Mouse (Mus musculus) heart, postnatal 0 days (tissue): ENCODE results near the gene Tst. TPM values are rescaled to one million over a fixed set of nuclear protein-coding genes. Genes with fewer than 3 reads are reported as not detected.

Experiments
- ATAC-seq: fragments of 200-750 bp; cut with Nextera tagmentation; 2 replicates; pipeline ENCODE4 v1.8.0; 2017; ENCODE audit warnings: low read depth, moderate number of reproducible peaks, moderate library complexity; ENCODE audit not compliant: insufficient read depth
- DNase-seq: peaks from one replicate; pipeline ENCODE4 v3.0.0-alpha.2; 2016; ENCODE audit warnings: low spot score
- H3K27ac ChIP-seq: fragments of 300-500 bp; sonication (generic); 2 replicates; pipeline ENCODE4 v1.5.1; 2014; ENCODE audit warnings: low read depth, mild to moderate bottlenecking
- H3K27me3 ChIP-seq: fragments of 300-500 bp; sonication (generic); 2 replicates; pipeline ENCODE4 v1.6.1; 2014; ENCODE audit warnings: low read length, mixed read lengths; ENCODE audit not compliant: control insufficient read depth, insufficient read depth
- H3K36me3 ChIP-seq: fragments of 300-500 bp; sonication (generic); replicated peaks from 2 replicates; pipeline ENCODE4 v1.6.1; 2014; ENCODE audit warnings: low read length, mixed read lengths; ENCODE audit not compliant: control insufficient read depth, insufficient read depth
- H3K4me1 ChIP-seq: fragments of 300-500 bp; sonication (generic); 2 replicates; pipeline ENCODE4 v1.6.1; 2014; ENCODE audit warnings: antibody characterized with exemption; ENCODE audit not compliant: control insufficient read depth, insufficient read depth
- H3K4me2 ChIP-seq: fragments of 300-500 bp; sonication (generic); 2 replicates; pipeline ENCODE4 v1.6.1; 2014; ENCODE audit warnings: low read depth, mild to moderate bottlenecking, low read length, moderate library complexity
- H3K4me3 ChIP-seq: fragments of 300-500 bp; sonication (generic); 2 replicates; pipeline ENCODE4 v1.5.1; 2014; ENCODE audit warnings: low read depth, low read length
- H3K9ac ChIP-seq: fragments of 300-500 bp; sonication (generic); replicated peaks from 2 replicates; pipeline ENCODE4 v1.6.1; 2014; ENCODE audit warnings: low read depth, low read length, mixed read lengths
- H3K9me3 ChIP-seq: fragments of 300-500 bp; sonication (generic); replicated peaks from 2 replicates; pipeline ENCODE4 v1.6.1; 2016; ENCODE audit warnings: low read length; ENCODE audit not compliant: control insufficient read depth
- CTCF ChIP-seq: IDR thresholded peaks from 2 replicates; pipeline ENCODE4 v1.5.1; 2016; ENCODE audit warnings: antibody characterized with exemption, control low read depth, low read depth
- EP300 ChIP-seq: IDR thresholded peaks from 2 replicates; pipeline ENCODE4 v1.6.1; 2016; ENCODE audit warnings: antibody characterized with exemption, low read depth
- WGBS: fragments of 180-500 bp; shearing (Covaris S2); extraction: QIAGEN DNeasy Blood & Tissue Kit; methylation state at CpG from one replicate; pipeline ENCODE4 v1.1.7; 2014; 5-methylcytosine and 5-hydroxymethylcytosine counted together
- polyA plus RNA-seq: library from polyadenylated mRNA; unstranded; fragments of >200 nt; fragmentation: Nextera tagmentation; extraction: Ambion mirVana; gene quantifications from 2 replicates; pipeline ENCODE4 v1.2.1, GENCODE M21; 2015
- total RNA-seq: library from RNA; depleted of rRNA; stranded (reverse); fragments of >200 nt; gene quantifications from 2 replicates; pipeline ENCODE4 v1.2.3, GENCODE M21; 2014; ENCODE audit warnings: low replicate concordance; rRNA removed

The Tst gene
- 42.4 and 50.9 TPM in 2 replicates for total RNA-seq
- polyA plus RNA-seq = 21.9 and 22.0 TPM in 2 replicates

DNA sequence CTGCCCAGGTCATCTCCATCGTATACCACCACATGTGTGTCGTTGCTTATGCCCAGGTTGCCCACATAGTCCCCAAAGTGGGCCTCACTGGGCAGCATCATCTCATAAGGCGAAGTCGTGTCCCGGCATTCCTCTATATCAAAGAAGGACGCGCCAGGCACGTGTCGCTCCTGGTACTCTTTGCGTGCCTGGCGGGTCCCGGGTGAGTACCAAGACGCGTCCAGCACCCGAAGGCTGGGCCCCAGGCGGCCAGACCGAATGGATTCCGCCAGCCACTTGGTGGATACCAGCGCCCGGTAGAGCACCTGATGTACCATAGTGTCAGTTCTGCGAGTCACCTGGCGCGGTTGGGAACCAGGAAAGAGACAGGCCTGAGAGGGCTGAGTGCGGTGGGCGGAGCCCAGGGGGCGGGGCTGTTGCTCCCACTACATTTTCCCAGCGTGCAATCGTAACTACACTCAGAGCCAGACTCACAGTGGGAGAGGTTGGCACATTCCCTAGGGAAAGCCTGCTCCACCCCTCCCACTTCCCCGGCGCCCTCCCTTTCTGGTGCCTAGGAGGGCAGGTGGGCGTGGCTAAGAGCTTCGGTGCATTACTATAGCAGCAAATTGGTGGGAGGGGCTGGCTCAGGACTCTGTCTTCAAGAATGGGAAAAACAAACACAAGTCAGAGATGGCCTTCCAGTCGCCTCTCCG, at the start of gene Tst:
Gene Tst, minus strand, starts transcription at position 391 of the 695 bp plus-strand sequence.
- Histone ChIP-seq H3K9ac (peak within 1 kb of the TSS; percentile 75), H3K36me3 (no peaks in the 10 kb centered on the region), H3K4me1 (peaks cover 48% of the 10 kb centered on the region), H3K27me3 (peaks cover 19% of the 10 kb centered on the region), H3K4me2 (peak within 1 kb of the TSS; percentile 95), H3K9me3 (no peaks in the 10 kb centered on the region), H3K27ac (peak within 1 kb of the TSS; percentile 98), H3K4me3 (peak within 1 kb of the TSS; percentile 78)
- TF ChIP-seq CTCF (no peak), EP300 (no peak)
- peak; percentile 77 for ATAC-seq
- 2% methylated on average over 33 of the region's 34 CpGs for WGBS
- DNase-seq = peak; percentile 91

DNA sequence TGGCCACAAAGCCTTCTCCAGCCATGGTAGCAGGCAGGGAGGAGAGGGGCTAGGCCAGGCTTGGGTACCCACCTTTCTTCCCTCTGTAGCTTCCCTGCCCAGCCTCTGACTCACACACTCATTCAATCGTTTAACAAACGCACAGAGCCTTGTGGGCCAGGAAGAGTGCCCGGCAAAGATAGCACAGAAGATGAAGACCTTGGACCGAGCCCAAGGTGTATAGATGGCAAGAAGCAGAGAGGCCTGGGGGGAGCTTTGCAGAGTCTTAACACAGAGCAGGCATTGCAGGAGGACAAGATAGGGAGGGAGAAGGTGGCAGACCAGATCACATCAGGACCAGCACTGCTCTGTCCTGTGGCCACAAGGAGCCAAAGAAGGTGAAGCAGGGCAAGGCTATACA, 49.5 kb upstream of the Tst start:
- Histone ChIP-seq H3K4me1 (no peaks in the 10 kb centered on the region), H3K4me3 (no peak overlapping the region), H3K9ac (no peak overlapping the region), H3K27ac (no peak overlapping the region), H3K36me3 (no peaks in the 10 kb centered on the region), H3K27me3 (no peaks in the 10 kb centered on the region), H3K9me3 (no peaks in the 10 kb centered on the region), H3K4me2 (no peak overlapping the region)
- no peak for TF ChIP-seq CTCF
- no peak for TF ChIP-seq EP300
- DNase-seq (no peak), ATAC-seq (no peak)
- 44% methylated on average over 4 of the region's 4 CpGs for WGBS

DNA sequence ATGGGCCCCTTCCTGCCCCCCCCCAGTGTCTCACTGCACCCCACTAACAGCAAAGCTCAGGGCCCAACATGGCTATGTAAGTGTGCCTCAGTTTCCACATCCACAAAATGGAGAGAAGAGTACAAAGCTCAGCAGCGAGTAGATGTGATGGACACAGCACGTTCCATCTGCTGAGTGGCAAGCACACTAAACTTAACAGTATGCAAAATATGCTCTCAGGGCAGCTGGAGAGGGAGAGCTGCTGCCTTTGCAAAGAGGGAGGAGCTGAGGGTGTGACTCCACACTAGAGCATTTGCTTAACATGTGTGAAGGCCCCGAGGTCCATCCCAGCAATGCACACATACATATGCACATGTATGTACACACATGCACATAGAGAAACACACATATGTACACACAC, 47.2 kb upstream of the Tst start:
- Histone ChIP-seq H3K4me3 (no peak overlapping the region), H3K36me3 (no peaks in the 10 kb centered on the region), H3K4me1 (peaks cover 9% of the 10 kb centered on the region; the same call in 1 of the 2 replicates), H3K9ac (no peak overlapping the region), H3K27me3 (no peaks in the 10 kb centered on the region), H3K27ac (no peak overlapping the region), H3K9me3 (no peaks in the 10 kb centered on the region), H3K4me2 (no peak overlapping the region)
- TF ChIP-seq EP300 (no peak), CTCF (no peak)
- ATAC-seq = no peak
- DNase-seq = no peak
- WGBS = 58% methylated on average over 3 of the region's 3 CpGs

DNA sequence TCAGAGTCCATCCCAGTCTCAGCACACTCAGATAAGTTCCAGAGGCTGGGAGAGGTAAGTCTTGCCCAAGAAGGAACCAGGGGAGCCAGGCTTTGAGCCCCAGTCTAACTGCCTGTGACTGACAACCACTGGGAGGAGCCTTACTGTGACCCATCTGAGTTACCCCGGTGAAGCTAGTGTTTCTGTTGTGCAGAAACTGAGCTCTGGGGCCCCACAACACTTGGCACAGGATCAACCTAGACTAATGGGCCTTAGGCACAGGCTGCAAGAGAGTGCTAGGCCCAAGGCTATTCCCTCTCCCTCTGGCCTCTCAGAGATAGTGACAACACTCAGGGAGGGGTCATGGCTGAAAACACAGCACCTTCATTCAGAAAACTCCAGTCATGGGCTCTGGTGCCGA, 45.5 kb upstream of the Tst start:
- peaks cover 9% of the 10 kb centered on the region; the same call in 1 of the 2 replicates for H3K4me1 ChIP-seq
- no peak overlapping the region for H3K4me2 ChIP-seq
- no peaks in the 10 kb centered on the region for H3K27me3 ChIP-seq
- H3K9ac ChIP-seq = no peak overlapping the region
- H3K4me3 ChIP-seq = no peak overlapping the region
- H3K27ac ChIP-seq = no peak overlapping the region
- no peaks in the 10 kb centered on the region for H3K36me3 ChIP-seq
- no peak for ATAC-seq
- 69% methylated on average over 2 of the region's 2 CpGs for WGBS
- H3K9me3 ChIP-seq = no peaks in the 10 kb centered on the region
- no peak for DNase-seq
- TF ChIP-seq CTCF (no peak), EP300 (no peak)

DNA sequence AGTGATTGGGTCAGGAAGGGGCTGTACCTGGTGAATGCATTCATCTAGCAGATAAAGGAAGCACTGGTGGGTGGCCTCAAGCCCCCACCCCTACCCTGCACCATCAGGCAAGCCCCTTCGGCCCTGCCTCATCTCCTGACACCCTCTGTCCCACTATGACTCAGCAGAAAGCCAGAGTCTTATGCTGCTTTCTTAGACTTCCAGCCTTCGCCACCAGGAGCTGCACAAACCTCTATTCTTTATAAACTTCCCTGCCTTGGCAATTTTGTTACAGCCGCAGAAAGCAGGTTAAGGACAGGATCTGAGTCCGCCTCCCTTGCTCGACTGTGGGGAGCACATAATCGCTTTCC, 44.7 kb upstream of the Tst start:
- no peak overlapping the region for H3K4me2 ChIP-seq
- H3K4me3 ChIP-seq = no peak overlapping the region
- no peaks in the 10 kb centered on the region for H3K36me3 ChIP-seq
- no peak for TF ChIP-seq EP300
- no peak for TF ChIP-seq CTCF
- H3K27ac ChIP-seq = peak overlapping the region; percentile 63; the same call in 1 of the 2 replicates
- H3K27me3 ChIP-seq = no peaks in the 10 kb centered on the region
- H3K9me3 ChIP-seq = no peaks in the 10 kb centered on the region
- ATAC-seq (no peak), DNase-seq (no peak)
- no peak overlapping the region for H3K9ac ChIP-seq
- peaks cover 9% of the 10 kb centered on the region; the same call in 1 of the 2 replicates for H3K4me1 ChIP-seq
- 89% methylated on average over 6 of the region's 6 CpGs for WGBS
